Mouse (Mus musculus): ENCODE results near the gene Nbea. TPM values are rescaled to one million over a fixed set of nuclear protein-coding genes. Genes with fewer than 3 reads are reported as not detected.
A peak's percentile ranks its signal among the peaks of the same experiment; 100 is the strongest.

The Nbea gene
- polyA plus RNA-seq, 1 experiment from 2014 or later = 9.7 TPM

GRCm38 (mm10) chr3:55814993-55815625 is 368.4 kb downstream of the Nbea start:
- Histone ChIP-seq H3K27ac (replicated peaks) (no peak overlapping the region), H3K4me1 (no peaks in the 10 kb centered on the region), H3K4me3 (no peak overlapping the region), H3K36me3 (peaks cover 3% of the 10 kb centered on the region; the same call in 1 of the 2 replicates), H3K9me3 (replicated peaks) (no peaks in the 10 kb centered on the region), H3K27me3 (ENCODE audit: low read depth, poor library complexity, severe bottlenecking) (no peaks in the 10 kb centered on the region)
- whole genome bisulfite sequencing = 78% methylated on average over 5 of the region's 5 CpGs
- no peak for DNase-seq (ENCODE audit: low spot score)

- no peaks in the 10 kb centered on the region for H3K36me3 ChIP-seq
- no peak overlapping the region for H3K4me3 ChIP-seq
- peaks cover 10% of the 10 kb centered on the region for H3K4me1 ChIP-seq
- 76% methylated on average over 2 of the region's 2 CpGs for WGBS
- no peak overlapping the region for H3K27ac ChIP-seq (replicated peaks)
- H3K9me3 ChIP-seq (replicated peaks) = no peaks in the 10 kb centered on the region
- H3K27me3 ChIP-seq (ENCODE audit: low read depth, poor library complexity, severe bottlenecking) = peaks cover 33% of the 10 kb centered on the region
- DNase-seq (ENCODE audit: low spot score) = no peak
Measured at GRCm38 (mm10) chr3:55794768-55795167, 388.7 kb downstream of the Nbea start.

GRCm38 (mm10) chr3:55793842-55794575 is 389.5 kb downstream of the Nbea start:
- Histone ChIP-seq H3K4me1 (peaks cover 17% of the 10 kb centered on the region), H3K9me3 (replicated peaks) (no peaks in the 10 kb centered on the region), H3K4me3 (no peak overlapping the region), H3K36me3 (no peaks in the 10 kb centered on the region), H3K27me3 (ENCODE audit: low read depth, poor library complexity, severe bottlenecking) (peaks cover 41% of the 10 kb centered on the region), H3K27ac (replicated peaks) (no peak overlapping the region)
- 76% methylated on average over 7 of the region's 7 CpGs for WGBS
- DNase-seq (ENCODE audit: low spot score) = no peak

GRCm38 (mm10) chr3:55792251-55792650 is 391.2 kb downstream of the Nbea start:
- DNase-seq (ENCODE audit: low spot score) = no peak
- peaks cover 33% of the 10 kb centered on the region for H3K4me1 ChIP-seq
- 86% methylated on average over 5 of the region's 5 CpGs for WGBS
- H3K27me3 ChIP-seq (ENCODE audit: low read depth, poor library complexity, severe bottlenecking) = peaks cover 44% of the 10 kb centered on the region
- no peaks in the 10 kb centered on the region for H3K9me3 ChIP-seq (replicated peaks)
- H3K27ac ChIP-seq (replicated peaks) = no peak overlapping the region
- H3K4me3 ChIP-seq = no peak overlapping the region
- no peaks in the 10 kb centered on the region for H3K36me3 ChIP-seq

GRCm38 (mm10) chr3:55790609-55791008 is 392.9 kb downstream of the Nbea start:
- WGBS = 82% methylated on average over 4 of the region's 4 CpGs
- H3K9me3 ChIP-seq (replicated peaks) = no peaks in the 10 kb centered on the region
- no peaks in the 10 kb centered on the region for H3K36me3 ChIP-seq
- no peak overlapping the region for H3K4me3 ChIP-seq
- H3K4me1 ChIP-seq = peaks cover 45% of the 10 kb centered on the region
- H3K27ac ChIP-seq (replicated peaks) = no peak overlapping the region
- no peak for DNase-seq (ENCODE audit: low spot score)
- peaks cover 58% of the 10 kb centered on the region for H3K27me3 ChIP-seq (ENCODE audit: low read depth, poor library complexity, severe bottlenecking)

- WGBS = 21% methylated on average over 2 of the region's 2 CpGs
- DNase-seq (ENCODE audit: low spot score) = no peak
- no peak overlapping the region for H3K27ac ChIP-seq (replicated peaks)
- no peak overlapping the region for H3K4me3 ChIP-seq
- peaks cover 66% of the 10 kb centered on the region for H3K27me3 ChIP-seq (ENCODE audit: low read depth, poor library complexity, severe bottlenecking)
- H3K36me3 ChIP-seq = no peaks in the 10 kb centered on the region
- H3K9me3 ChIP-seq (replicated peaks) = no peaks in the 10 kb centered on the region
- H3K4me1 ChIP-seq = peaks cover 45% of the 10 kb centered on the region
Measured at GRCm38 (mm10) chr3:55789856-55790255, 393.6 kb downstream of the Nbea start.

GRCm38 (mm10) chr3:55788621-55789201 is 394.8 kb downstream of the Nbea start:
- DNase-seq (ENCODE audit: low spot score) = peak; percentile 20
- Histone ChIP-seq H3K4me3 (no peak overlapping the region), H3K4me1 (peaks cover 49% of the 10 kb centered on the region), H3K27me3 (ENCODE audit: low read depth, poor library complexity, severe bottlenecking) (peaks cover 77% of the 10 kb centered on the region), H3K27ac (replicated peaks) (0 out of 2 replicates have a peak overlapping the region, but pooled peaks have one; percentile 33), H3K36me3 (no peaks in the 10 kb centered on the region), H3K9me3 (replicated peaks) (no peaks in the 10 kb centered on the region)
- WGBS = 5% methylated on average over 5 of the region's 5 CpGs

GRCm38 (mm10) chr3:55788214-55788586 is 395.3 kb downstream of the Nbea start:
- no peak for DNase-seq (ENCODE audit: low spot score)
- peaks cover 80% of the 10 kb centered on the region for H3K27me3 ChIP-seq (ENCODE audit: low read depth, poor library complexity, severe bottlenecking)

GRCm38 (mm10) chr3:55787487-55788213 is 395.9 kb downstream of the Nbea start:
- H3K27ac ChIP-seq (replicated peaks) = peak overlapping the region; percentile 94
- peaks cover 59% of the 10 kb centered on the region for H3K4me1 ChIP-seq
- peak; percentile 74 for DNase-seq (ENCODE audit: low spot score)
- peak overlapping the region; percentile 64 for H3K4me3 ChIP-seq
- peaks cover 81% of the 10 kb centered on the region for H3K27me3 ChIP-seq (ENCODE audit: low read depth, poor library complexity, severe bottlenecking)
- WGBS = under 1% methylated on average over 54 of the region's 54 CpGs
- no peaks in the 10 kb centered on the region for H3K36me3 ChIP-seq
- H3K9me3 ChIP-seq (replicated peaks) = no peaks in the 10 kb centered on the region

More at GRCm38 (mm10) chr3:55788214-55788586, 395.3 kb downstream of the Nbea start:
- Histone ChIP-seq H3K9me3 (replicated peaks) (no peaks in the 10 kb centered on the region), H3K4me1 (peaks cover 54% of the 10 kb centered on the region), H3K36me3 (no peaks in the 10 kb centered on the region), H3K27ac (replicated peaks) (peak overlapping the region; percentile 94), H3K4me3 (peak overlapping the region; percentile 64)
- 6% methylated on average over 4 of the region's 4 CpGs for WGBS

GRCm38 (mm10) chr3:55786835-55787486 is 396.5 kb downstream of the Nbea start:
- Histone ChIP-seq H3K4me3 (peak overlapping the region; percentile 64), H3K9me3 (replicated peaks) (no peaks in the 10 kb centered on the region), H3K4me1 (peaks cover 66% of the 10 kb centered on the region), H3K27me3 (ENCODE audit: low read depth, poor library complexity, severe bottlenecking) (peaks cover 83% of the 10 kb centered on the region), H3K27ac (replicated peaks) (peak overlapping the region; percentile 94), H3K36me3 (no peaks in the 10 kb centered on the region)
- 3% methylated on average over 17 of the region's 17 CpGs for WGBS
- peak; percentile 30 for DNase-seq (ENCODE audit: low spot score)

GRCm38 (mm10) chr3:55785981-55786725 is 397.3 kb downstream of the Nbea start:
- Histone ChIP-seq H3K9me3 (replicated peaks) (no peaks in the 10 kb centered on the region), H3K4me1 (peaks cover 73% of the 10 kb centered on the region), H3K4me3 (peak overlapping the region; percentile 64), H3K27me3 (ENCODE audit: low read depth, poor library complexity, severe bottlenecking) (peaks cover 83% of the 10 kb centered on the region), H3K27ac (replicated peaks) (peak overlapping the region; percentile 94), H3K36me3 (no peaks in the 10 kb centered on the region)
- WGBS = 7% methylated on average over 3 of the region's 3 CpGs
- peak; percentile 38 for DNase-seq (ENCODE audit: low spot score)
